Mouse (Mus musculus) lung, postnatal 0 days (tissue): ENCODE measurements at regions not wholly inside any gene's neighbourhood (a gene's known extent, or its start where the extent isn't known, plus 50 kb on each side); places are given as distances from the start of the nearest gene placed in this dataset.
"Not testable (repeated sequence)": the region's sequence is repeated elsewhere in the genome, so short reads cannot be mapped to it uniquely, and the experiment has no call there.

Experiments used
- ATAC-seq: fragments of 200-750 bp; cut with Nextera tagmentation; 2 replicates; pipeline ENCODE4 v1.8.0; 2017; ENCODE audit warnings: moderate library complexity
- DNase-seq: peaks from one replicate; pipeline ENCODE4 v3.0.0-alpha.2; 2016; ENCODE audit warnings: low spot score
- H3K27ac ChIP-seq: fragments of 300-500 bp; sonication (generic); 2 replicates; pipeline ENCODE4 v1.5.1; 2014; ENCODE audit warnings: antibody characterized with exemption, mild to moderate bottlenecking, low read length, mixed read lengths
- H3K27me3 ChIP-seq: fragments of 300-500 bp; sonication (generic); replicated peaks from 2 replicates; pipeline ENCODE4 v1.6.1; 2014; ENCODE audit warnings: low read length, mixed read lengths; ENCODE audit not compliant: insufficient read depth
- H3K36me3 ChIP-seq: fragments of 300-500 bp; sonication (generic); 2 replicates; pipeline ENCODE4 v1.6.1; 2014; ENCODE audit warnings: low read length, mixed read lengths; ENCODE audit not compliant: insufficient read depth
- H3K4me1 ChIP-seq: fragments of 300-500 bp; sonication (generic); 2 replicates; pipeline ENCODE4 v1.6.1; 2014; ENCODE audit warnings: antibody characterized with exemption, low read depth, low read length, mixed read lengths; ENCODE audit not compliant: insufficient read depth
- H3K4me2 ChIP-seq: fragments of 300-500 bp; sonication (generic); replicated peaks from 2 replicates; pipeline ENCODE4 v1.6.1; 2014; ENCODE audit warnings: low read depth, mild to moderate bottlenecking, low read length, moderate library complexity, mixed read lengths
- H3K4me3 ChIP-seq: fragments of 300-500 bp; sonication (generic); 2 replicates; pipeline ENCODE4 v1.5.1; 2014; ENCODE audit warnings: low read depth, low read length
- H3K9ac ChIP-seq: fragments of 300-500 bp; sonication (generic); replicated peaks from 2 replicates; pipeline ENCODE4 v1.6.1; 2014; ENCODE audit warnings: low read depth, mild to moderate bottlenecking
- H3K9me3 ChIP-seq: fragments of 300-500 bp; sonication (generic); 2 replicates; pipeline ENCODE4 v1.6.1; 2016; ENCODE audit warnings: low read length, mixed read lengths
- CTCF ChIP-seq: IDR thresholded peaks from 2 replicates; pipeline ENCODE4 v1.5.1; 2016; ENCODE audit warnings: antibody characterized with exemption, mild to moderate bottlenecking
- EP300 ChIP-seq: IDR thresholded peaks from 2 replicates; pipeline ENCODE4 v1.6.1; 2016; ENCODE audit warnings: antibody characterized with exemption, mild to moderate bottlenecking, control low read depth
- WGBS: fragments of 180-500 bp; shearing (Covaris S2); extraction: QIAGEN DNeasy Blood & Tissue Kit; methylation state at CpG from one replicate; pipeline ENCODE4 v1.1.7; 2014; 5-methylcytosine and 5-hydroxymethylcytosine counted together

GRCm38 (mm10) chr15:60301939-60302338 lies 285.5 kb upstream of the 4933412E24Rik start:
- no peak overlapping the region for H3K4me2 ChIP-seq
- H3K9ac ChIP-seq, result no peak overlapping the region
- H3K27ac ChIP-seq, result no peak overlapping the region
- no peaks in the 10 kb centered on the region for H3K27me3 ChIP-seq
- H3K4me3 ChIP-seq, result no peak overlapping the region
- no peaks in the 10 kb centered on the region for H3K4me1 ChIP-seq
- no peaks in the 10 kb centered on the region for H3K36me3 ChIP-seq
- DNase-seq (peak; percentile 29), ATAC-seq (peak; percentile 46)
- TF ChIP-seq EP300 (no peak), CTCF (no peak)
- WGBS, result 62% methylated on average over 4 of the region's 4 CpGs
- H3K9me3 ChIP-seq, result no peaks in the 10 kb centered on the region

- no peaks in the 10 kb centered on the region for H3K4me1 ChIP-seq
- ATAC-seq (no peak), DNase-seq (no peak)
- H3K9ac ChIP-seq, result no peak overlapping the region
- H3K4me2 ChIP-seq, result no peak overlapping the region
- H3K4me3 ChIP-seq, result no peak overlapping the region
- H3K27ac ChIP-seq, result no peak overlapping the region
- no peaks in the 10 kb centered on the region for H3K36me3 ChIP-seq
- no peaks in the 10 kb centered on the region for H3K27me3 ChIP-seq
- H3K9me3 ChIP-seq, result no peaks in the 10 kb centered on the region
- no peak for TF ChIP-seq EP300
- TF ChIP-seq CTCF, result no peak
- 82% methylated on average over 4 of the region's 4 CpGs for WGBS
Observed at GRCm38 (mm10) chr15:60285321-60285720, 268.9 kb upstream of the 4933412E24Rik start.

- H3K9me3 ChIP-seq, result no peaks in the 10 kb centered on the region
- ATAC-seq (no peak), DNase-seq (no peak)
- TF ChIP-seq EP300 (no peak), CTCF (no peak)
- WGBS, result 83% methylated on average over 2 of the region's 2 CpGs
- no peak overlapping the region for H3K9ac ChIP-seq
- no peaks in the 10 kb centered on the region for H3K27me3 ChIP-seq
- H3K4me3 ChIP-seq, result no peak overlapping the region
- no peak overlapping the region for H3K27ac ChIP-seq
- H3K4me1 ChIP-seq, result no peaks in the 10 kb centered on the region
- H3K36me3 ChIP-seq, result no peaks in the 10 kb centered on the region
- no peak overlapping the region for H3K4me2 ChIP-seq
Observed at GRCm38 (mm10) chr15:60280378-60280777, 264.0 kb upstream of the 4933412E24Rik start.

GRCm38 (mm10) chr15:60253661-60254060 lies 237.2 kb upstream of the 4933412E24Rik start:
- H3K9me3 ChIP-seq, H3K27ac ChIP-seq, H3K9ac ChIP-seq, DNase-seq, H3K4me1 ChIP-seq, ATAC-seq, H3K4me3 ChIP-seq, H3K4me2 ChIP-seq, H3K36me3 ChIP-seq, H3K27me3 ChIP-seq: not testable (repeated sequence)
- TF ChIP-seq CTCF, result peak; percentile 44

- DNase-seq (peak; percentile 11), ATAC-seq (peak; percentile 63; the same call in 1 of the 2 replicates)
- Histone ChIP-seq H3K9me3 (no peaks in the 10 kb centered on the region), H3K27me3 (no peaks in the 10 kb centered on the region), H3K27ac (no peak overlapping the region), H3K9ac (no peak overlapping the region), H3K4me2 (no peak overlapping the region), H3K36me3 (no peaks in the 10 kb centered on the region), H3K4me1 (no peaks in the 10 kb centered on the region), H3K4me3 (no peak overlapping the region)
- WGBS, result 22% methylated on average over 4 of the region's 4 CpGs
- TF ChIP-seq EP300 (peak; percentile 87), CTCF (no peak)
Observed at GRCm38 (mm10) chr15:60226335-60226938, 210.0 kb upstream of the 4933412E24Rik start.

- no peaks in the 10 kb centered on the region for H3K36me3 ChIP-seq
- H3K4me3 ChIP-seq, result no peak overlapping the region
- no peak for TF ChIP-seq CTCF
- no peaks in the 10 kb centered on the region for H3K9me3 ChIP-seq
- ATAC-seq, result no peak
- H3K4me2 ChIP-seq, result no peak overlapping the region
- DNase-seq, result no peak
- no peaks in the 10 kb centered on the region for H3K27me3 ChIP-seq
- H3K9ac ChIP-seq, result no peak overlapping the region
- no peak overlapping the region for H3K27ac ChIP-seq
- H3K4me1 ChIP-seq, result no peaks in the 10 kb centered on the region
Observed at GRCm38 (mm10) chr15:60195070-60195469, 178.7 kb upstream of the 4933412E24Rik start.

GRCm38 (mm10) chr15:60193157-60193556 lies 176.7 kb upstream of the 4933412E24Rik start:
- no peaks in the 10 kb centered on the region for H3K27me3 ChIP-seq
- H3K4me1 ChIP-seq, result no peaks in the 10 kb centered on the region
- DNase-seq (no peak), ATAC-seq (no peak)
- H3K9me3 ChIP-seq, result no peaks in the 10 kb centered on the region
- H3K27ac ChIP-seq, result no peak overlapping the region
- TF ChIP-seq CTCF (no peak), EP300 (no peak)
- H3K4me3 ChIP-seq, result no peak overlapping the region
- H3K36me3 ChIP-seq, result no peaks in the 10 kb centered on the region
- H3K9ac ChIP-seq, result no peak overlapping the region
- WGBS, result 72% methylated on average over 3 of the region's 3 CpGs
- H3K4me2 ChIP-seq, result no peak overlapping the region
